Mouse (Mus musculus) kidney, embryonic 15.5 days (tissue): Measurements from ENCODE around the gene Gm42791. TPM values are rescaled to one million over a fixed set of nuclear protein-coding genes. Genes with fewer than 3 reads are reported as not detected.

Source experiments
- ATAC-seq: fragments of 200-750 bp; cut with Nextera tagmentation; replicated peaks from 2 replicates; pipeline ENCODE4 v1.8.0; 2017; ENCODE audit warnings: moderate TSS enrichment; ENCODE audit not compliant: low FRiP score
- H3K27ac ChIP-seq: fragments of 300-500 bp; sonication (generic); 2 replicates; pipeline ENCODE4 v1.5.1; 2015; ENCODE audit warnings: mild to moderate bottlenecking, inconsistent platforms
- H3K27me3 ChIP-seq: fragments of 300-500 bp; sonication (generic); 2 replicates; pipeline ENCODE4 v1.6.1; 2015; ENCODE audit warnings: inconsistent platforms
- H3K36me3 ChIP-seq: fragments of 300-500 bp; sonication (generic); 2 replicates; pipeline ENCODE4 v1.6.1; 2015; ENCODE audit warnings: inconsistent platforms
- H3K4me1 ChIP-seq: fragments of 300-500 bp; sonication (generic); 2 replicates; pipeline ENCODE4 v1.6.1; 2015; ENCODE audit warnings: inconsistent platforms
- H3K4me2 ChIP-seq: fragments of 300-500 bp; sonication (generic); 2 replicates; pipeline ENCODE4 v1.6.1; 2015; ENCODE audit warnings: moderate library complexity, mild to moderate bottlenecking, inconsistent platforms
- H3K4me3 ChIP-seq: fragments of 300-500 bp; sonication (generic); replicated peaks from 2 replicates; pipeline ENCODE4 v1.5.1; 2015; ENCODE audit warnings: mild to moderate bottlenecking, inconsistent platforms
- H3K9ac ChIP-seq: fragments of 300-500 bp; sonication (generic); 2 replicates; pipeline ENCODE4 v1.6.1; 2015; ENCODE audit warnings: mild to moderate bottlenecking, inconsistent platforms
- H3K9me3 ChIP-seq: fragments of 300-500 bp; sonication (generic); replicated peaks from 2 replicates; pipeline ENCODE4 v1.6.1; 2016; ENCODE audit warnings: inconsistent platforms
- WGBS: fragments of 180-500 bp; shearing (Covaris S2); methylation state at CpG from one replicate; pipeline ENCODE4 v1.1.7; 2015; ENCODE audit warnings: mixed read lengths; 5-methylcytosine and 5-hydroxymethylcytosine counted together
- polyA plus RNA-seq: library from polyadenylated mRNA; unstranded; fragments of >200 nt; fragmentation: Nextera tagmentation; extraction: Ambion mirVana; gene quantifications from 2 replicates; pipeline ENCODE4 v1.2.1, GENCODE M21; 2015

Gm42791 gene
- polyA plus RNA-seq, 1 experiment from 2014 or later: not detected

GRCm38 (mm10) chr5:148973019-148973668 lies 21.8 kb downstream of the Gm42791 start:
- no peak overlapping the region for H3K27ac ChIP-seq
- H3K36me3 ChIP-seq: no peaks in the 10 kb centered on the region
- no peaks in the 10 kb centered on the region for H3K27me3 ChIP-seq
- no peak overlapping the region for H3K9ac ChIP-seq
- no peaks in the 10 kb centered on the region for H3K9me3 ChIP-seq
- H3K4me2 ChIP-seq: no peak overlapping the region
- 13% methylated on average over 6 of the region's 6 CpGs for WGBS
- no peak overlapping the region for H3K4me3 ChIP-seq
- ATAC-seq: no peak
- H3K4me1 ChIP-seq: peaks cover 40% of the 10 kb centered on the region

GRCm38 (mm10) chr5:148972167-148972566 lies 22.8 kb downstream of the Gm42791 start:
- Histone ChIP-seq H3K9ac (no peak overlapping the region), H3K4me3 (no peak overlapping the region), H3K4me1 (peaks cover 36% of the 10 kb centered on the region), H3K4me2 (no peak overlapping the region), H3K9me3 (no peaks in the 10 kb centered on the region), H3K27ac (no peak overlapping the region), H3K27me3 (no peaks in the 10 kb centered on the region), H3K36me3 (no peaks in the 10 kb centered on the region)
- 88% methylated on average over 8 of the region's 8 CpGs for WGBS
- no peak for ATAC-seq

- 25% methylated on average over 9 of the region's 9 CpGs for WGBS
- Histone ChIP-seq H3K9me3 (no peaks in the 10 kb centered on the region), H3K27ac (peak overlapping the region; percentile 86), H3K4me2 (0 out of 2 replicates have a peak overlapping the region, but pooled peaks have one; percentile 32), H3K9ac (no peak overlapping the region), H3K36me3 (no peaks in the 10 kb centered on the region), H3K27me3 (no peaks in the 10 kb centered on the region), H3K4me1 (peaks cover 51% of the 10 kb centered on the region), H3K4me3 (no peak overlapping the region)
- ATAC-seq: peak; percentile 63
Observed at GRCm38 (mm10) chr5:148969648-148970047, 25.3 kb downstream of the Gm42791 start.

GRCm38 (mm10) chr5:148968958-148969576 lies 25.9 kb downstream of the Gm42791 start:
- peak; percentile 24; the same call in 1 of the 2 replicates for ATAC-seq
- H3K27me3 ChIP-seq: no peaks in the 10 kb centered on the region
- H3K4me1 ChIP-seq: peaks cover 51% of the 10 kb centered on the region
- H3K27ac ChIP-seq: peak overlapping the region; percentile 86
- no peaks in the 10 kb centered on the region for H3K36me3 ChIP-seq
- H3K4me3 ChIP-seq: no peak overlapping the region
- H3K4me2 ChIP-seq: 0 out of 2 replicates have a peak overlapping the region, but pooled peaks have one; percentile 32
- 35% methylated on average over 7 of the region's 7 CpGs for WGBS
- H3K9ac ChIP-seq: no peak overlapping the region
- no peaks in the 10 kb centered on the region for H3K9me3 ChIP-seq

GRCm38 (mm10) chr5:148968179-148968578 lies 26.8 kb downstream of the Gm42791 start:
- Histone ChIP-seq H3K36me3 (no peaks in the 10 kb centered on the region), H3K9ac (no peak overlapping the region), H3K27me3 (no peaks in the 10 kb centered on the region), H3K4me1 (peaks cover 48% of the 10 kb centered on the region), H3K9me3 (no peaks in the 10 kb centered on the region), H3K27ac (no peak overlapping the region), H3K4me3 (no peak overlapping the region), H3K4me2 (no peak overlapping the region)
- ATAC-seq: no peak
- WGBS: 72% methylated on average over 5 of the region's 5 CpGs

GRCm38 (mm10) chr5:148966395-148966794 lies 28.6 kb downstream of the Gm42791 start:
- no peak overlapping the region for H3K9ac ChIP-seq
- H3K4me3 ChIP-seq: no peak overlapping the region
- peaks cover 43% of the 10 kb centered on the region for H3K4me1 ChIP-seq
- no peak for ATAC-seq
- no peaks in the 10 kb centered on the region for H3K27me3 ChIP-seq
- no peaks in the 10 kb centered on the region for H3K9me3 ChIP-seq
- no peak overlapping the region for H3K4me2 ChIP-seq
- H3K27ac ChIP-seq: peak overlapping the region; percentile 60
- WGBS: 64% methylated on average over 6 of the region's 6 CpGs
- no peaks in the 10 kb centered on the region for H3K36me3 ChIP-seq

- Histone ChIP-seq H3K9ac (no peak overlapping the region), H3K9me3 (no peaks in the 10 kb centered on the region), H3K4me1 (peaks cover 43% of the 10 kb centered on the region), H3K36me3 (no peaks in the 10 kb centered on the region), H3K4me3 (no peak overlapping the region), H3K4me2 (no peak overlapping the region), H3K27ac (peak overlapping the region; percentile 60), H3K27me3 (no peaks in the 10 kb centered on the region)
- no peak for ATAC-seq
- WGBS: 36% methylated on average over 13 of the region's 13 CpGs
Observed at GRCm38 (mm10) chr5:148965691-148966333, 29.1 kb downstream of the Gm42791 start.

- Histone ChIP-seq H3K4me2 (no peak overlapping the region), H3K36me3 (no peaks in the 10 kb centered on the region), H3K4me1 (peaks cover 47% of the 10 kb centered on the region)
Observed at GRCm38 (mm10) chr5:148965089-148965591, 29.8 kb downstream of the Gm42791 start.

GRCm38 (mm10) chr5:148964251-148964650 lies 30.7 kb downstream of the Gm42791 start:
- H3K4me2 ChIP-seq: no peak overlapping the region
- WGBS: 52% methylated on average over 1 of the region's 1 CpGs
- H3K9ac ChIP-seq: no peak overlapping the region
- no peak overlapping the region for H3K4me3 ChIP-seq
- H3K27ac ChIP-seq: no peak overlapping the region
- H3K36me3 ChIP-seq: no peaks in the 10 kb centered on the region
- H3K9me3 ChIP-seq: no peaks in the 10 kb centered on the region
- no peaks in the 10 kb centered on the region for H3K27me3 ChIP-seq
- no peak for ATAC-seq
- peaks cover 47% of the 10 kb centered on the region for H3K4me1 ChIP-seq

More at GRCm38 (mm10) chr5:148965089-148965591, 29.8 kb downstream of the Gm42791 start:
- no peaks in the 10 kb centered on the region for H3K9me3 ChIP-seq
- no peak overlapping the region for H3K9ac ChIP-seq
- peak overlapping the region; percentile 60 for H3K27ac ChIP-seq
- 44% methylated on average over 15 of the region's 15 CpGs for WGBS
- ATAC-seq: no peak
- no peaks in the 10 kb centered on the region for H3K27me3 ChIP-seq
- H3K4me3 ChIP-seq: no peak overlapping the region

- Histone ChIP-seq H3K27ac (peak overlapping the region; percentile 83), H3K4me3 (0 out of 2 replicates have a peak overlapping the region, but pooled peaks have one; percentile 46), H3K9me3 (no peaks in the 10 kb centered on the region), H3K4me2 (peak overlapping the region; percentile 94), H3K9ac (0 out of 2 replicates have a peak overlapping the region, but pooled peaks have one; percentile 0), H3K36me3 (no peaks in the 10 kb centered on the region), H3K4me1 (peaks cover 39% of the 10 kb centered on the region), H3K27me3 (no peaks in the 10 kb centered on the region)
- 63% methylated on average over 10 of the region's 10 CpGs for WGBS
- ATAC-seq: no peak
Observed at GRCm38 (mm10) chr5:148960211-148960610, 34.7 kb downstream of the Gm42791 start.

GRCm38 (mm10) chr5:148959068-148959990 lies 35.6 kb downstream of the Gm42791 start:
- peak; percentile 92 for ATAC-seq
- H3K4me2 ChIP-seq: peak overlapping the region; percentile 94

More at GRCm38 (mm10) chr5:148959068-148959990, 35.6 kb downstream of the Gm42791 start:
- H3K27ac ChIP-seq: peak overlapping the region; percentile 83
- peak overlapping the region; percentile 46 for H3K4me3 ChIP-seq
- H3K27me3 ChIP-seq: no peaks in the 10 kb centered on the region
- H3K4me1 ChIP-seq: peaks cover 41% of the 10 kb centered on the region
- WGBS: 1% methylated on average over 39 of the region's 39 CpGs
- H3K9ac ChIP-seq: peak overlapping the region; percentile 42
- no peaks in the 10 kb centered on the region for H3K9me3 ChIP-seq
- no peaks in the 10 kb centered on the region for H3K36me3 ChIP-seq
